Mouse (Mus musculus) hindbrain, postnatal 0 days (tissue): Measurements from ENCODE around the gene Sdhaf3. TPM values are rescaled to one million over a fixed set of nuclear protein-coding genes. Genes with fewer than 3 reads are reported as not detected.

Experiments used
- ATAC-seq: fragments of 200-750 bp; cut with Nextera tagmentation; 2 replicates; pipeline ENCODE4 v1.8.0; 2017; ENCODE audit warnings: mild to moderate bottlenecking, moderate TSS enrichment, moderate library complexity
- DNase-seq: peaks from one replicate; pipeline ENCODE4 v3.0.0-alpha.2; 2015; ENCODE audit warnings: low spot score
- H3K27ac ChIP-seq: fragments of 300-500 bp; sonication (generic); 2 replicates; pipeline ENCODE4 v1.5.1; 2014; ENCODE audit warnings: mild to moderate bottlenecking
- H3K27me3 ChIP-seq: fragments of 300-500 bp; sonication (generic); 2 replicates; pipeline ENCODE4 v1.6.1; 2014; ENCODE audit warnings: low read length, mixed read lengths; ENCODE audit not compliant: insufficient read depth
- H3K36me3 ChIP-seq: fragments of 300-500 bp; sonication (generic); 2 replicates; pipeline ENCODE4 v1.6.1; 2014; ENCODE audit warnings: low read length, mixed read lengths; ENCODE audit not compliant: insufficient read depth
- H3K4me1 ChIP-seq: fragments of 300-500 bp; sonication (generic); 2 replicates; pipeline ENCODE4 v1.6.1; 2014; ENCODE audit warnings: antibody characterized with exemption, low read length, mixed read lengths; ENCODE audit not compliant: insufficient read depth
- H3K4me2 ChIP-seq: fragments of 300-500 bp; sonication (generic); 2 replicates; pipeline ENCODE4 v1.6.1; 2014; ENCODE audit warnings: low read depth, mild to moderate bottlenecking, low read length, moderate library complexity, mixed read lengths
- H3K4me3 ChIP-seq: fragments of 300-500 bp; sonication (generic); 2 replicates; pipeline ENCODE4 v1.5.1; 2014; ENCODE audit warnings: low read length
- H3K9ac ChIP-seq: fragments of 300-500 bp; sonication (generic); replicated peaks from 2 replicates; pipeline ENCODE4 v1.6.1; 2014; ENCODE audit warnings: mild to moderate bottlenecking, low read length, moderate library complexity, mixed read lengths
- H3K9me3 ChIP-seq: fragments of 300-500 bp; sonication (generic); 2 replicates; pipeline ENCODE4 v1.6.1; 2016; ENCODE audit warnings: low read length, mixed read lengths
- CTCF ChIP-seq: IDR thresholded peaks from 2 replicates; pipeline ENCODE4 v1.5.1; 2016; ENCODE audit warnings: antibody characterized with exemption, control low read depth, low read depth
- WGBS: fragments of 180-500 bp; shearing (Covaris S2); extraction: QIAGEN DNeasy Blood & Tissue Kit; methylation state at CpG from one replicate; pipeline ENCODE4 v1.1.7; 2014; 5-methylcytosine and 5-hydroxymethylcytosine counted together
- polyA plus RNA-seq: library from polyadenylated mRNA; unstranded; fragments of >200 nt; fragmentation: Nextera tagmentation; extraction: Ambion mirVana; gene quantifications from 2 replicates; pipeline ENCODE4 v1.2.1, GENCODE M21; 2015
- total RNA-seq: library from RNA; depleted of rRNA; stranded (reverse); fragments of >200 nt; gene quantifications from 2 replicates; pipeline ENCODE4 v1.2.3, GENCODE M21; 2014; rRNA removed

Sdhaf3 gene
- total and polyA plus RNA-seq, 2 experiments from 2014 or later, result 4.6 to 5.7 TPM

- WGBS, result 64% methylated on average over 2 of the region's 2 CpGs
- Histone ChIP-seq H3K4me1 (no peaks in the 10 kb centered on the region), H3K4me2 (no peak overlapping the region), H3K4me3 (no peak overlapping the region), H3K9me3 (no peaks in the 10 kb centered on the region), H3K27ac (no peak overlapping the region), H3K27me3 (no peaks in the 10 kb centered on the region), H3K36me3 (no peaks in the 10 kb centered on the region), H3K9ac (no peak overlapping the region)
- DNase-seq, result peak; percentile 25
- no peak for TF ChIP-seq CTCF
- peak; percentile 72; the same call in 1 of the 2 replicates for ATAC-seq
These were observed 128.6 kb downstream of the Sdhaf3 start for GRCm38 (mm10) chr6:7084370-7084769.

GRCm38 (mm10) chr6:7085506-7085905 lies 129.7 kb downstream of the Sdhaf3 start:
- no peak overlapping the region for H3K4me2 ChIP-seq
- no peaks in the 10 kb centered on the region for H3K36me3 ChIP-seq
- DNase-seq, result no peak
- no peak overlapping the region for H3K9ac ChIP-seq
- H3K4me3 ChIP-seq, result no peak overlapping the region
- H3K9me3 ChIP-seq, result no peaks in the 10 kb centered on the region
- WGBS, result 69% methylated on average over 2 of the region's 2 CpGs
- H3K27me3 ChIP-seq, result no peaks in the 10 kb centered on the region
- H3K27ac ChIP-seq, result no peak overlapping the region
- no peak for TF ChIP-seq CTCF
- ATAC-seq, result no peak
- H3K4me1 ChIP-seq, result no peaks in the 10 kb centered on the region

GRCm38 (mm10) chr6:7092094-7092493 lies 136.3 kb downstream of the Sdhaf3 start:
- WGBS, result 80% methylated on average over 1 of the region's 1 CpGs
- Histone ChIP-seq H3K4me3 (no peak overlapping the region), H3K9ac (no peak overlapping the region), H3K27ac (no peak overlapping the region), H3K27me3 (no peaks in the 10 kb centered on the region), H3K4me2 (no peak overlapping the region), H3K4me1 (no peaks in the 10 kb centered on the region), H3K36me3 (no peaks in the 10 kb centered on the region), H3K9me3 (no peaks in the 10 kb centered on the region)
- no peak for ATAC-seq
- no peak for TF ChIP-seq CTCF
- no peak for DNase-seq

Other genes with a start within 250 kb of the Sdhaf3 start
- gene Dlx6, start 92.7 kb upstream of the Sdhaf3 start, total RNA-seq, result not detected in 2 replicates
- not detected in 2 replicates for gene Dlx6, start 92.7 kb upstream of the Sdhaf3 start, polyA plus RNA-seq
- gene Dlx5, start 73.9 kb upstream of the Sdhaf3 start, total RNA-seq, result not detected in 2 replicates
- 0.16 TPM in 1 of 2 replicates, not detected in the other for gene Dlx5, start 73.9 kb upstream of the Sdhaf3 start, polyA plus RNA-seq